Mouse (Mus musculus) gonadal fat pad, adult 2 months (tissue): ENCODE results near the gene Lhx6. TPM values are rescaled to one million over a fixed set of nuclear protein-coding genes. Genes with fewer than 3 reads are reported as not detected.
"Not testable (repeated sequence)": the region's sequence is repeated elsewhere in the genome, so short reads cannot be mapped to it uniquely, and the experiment has no call there.

ENCODE experiments used
- DNase-seq: peaks from one replicate; pipeline ENCODE4 v3.0.0-alpha.2; 2012; ENCODE audit warnings: low read depth
- polyA plus RNA-seq: library from polyadenylated mRNA; depleted of rRNA; stranded (reverse); fragments of >200 nt; gene quantifications from 2 replicates; pipeline ENCODE4 v1.2.3, GENCODE M21; 2012; rRNA removed

Lhx6 gene
- 9.7 and 10.4 TPM in 2 replicates for polyA plus RNA-seq

- DNase-seq: no peak
Observed at GRCm38 (mm10) chr2:36104956-36105741, at the start of gene Lhx6. TSS of gene Lhx6 (minus strand) at chr2:36105408.

- DNase-seq: not testable (repeated sequence)
Observed at GRCm38 (mm10) chr2:36152401-36152800, 47.2 kb upstream of the Lhx6 start.

- DNase-seq: no peak
Observed at GRCm38 (mm10) chr2:36148876-36149365, 43.7 kb upstream of the Lhx6 start.

GRCm38 (mm10) chr2:36139096-36139495 lies 33.9 kb upstream of the Lhx6 start:
- no peak for DNase-seq

- DNase-seq: peak; percentile 67
Observed at GRCm38 (mm10) chr2:36136300-36136941, 31.2 kb upstream of the Lhx6 start, which contains the start of the genes Mrrf and Rbm18. TSS of gene Mrrf (plus strand) at chr2:36136389. TSS of gene Rbm18 (minus strand) at chr2:36136773.

GRCm38 (mm10) chr2:36135887-36136286 lies 30.7 kb upstream of the Lhx6 start:
- no peak for DNase-seq

- DNase-seq: no peak
Observed at GRCm38 (mm10) chr2:36129051-36129450, 23.8 kb upstream of the Lhx6 start.

GRCm38 (mm10) chr2:36127973-36128372 lies 22.8 kb upstream of the Lhx6 start:
- DNase-seq: no peak

- no peak for DNase-seq
Observed at GRCm38 (mm10) chr2:36126795-36127429, 21.7 kb upstream of the Lhx6 start.

- DNase-seq: no peak
Observed at GRCm38 (mm10) chr2:36112632-36113031, 7.4 kb upstream of the Lhx6 start.

- no peak for DNase-seq
Observed at GRCm38 (mm10) chr2:36108615-36109014, 3.4 kb upstream of the Lhx6 start.

- DNase-seq: no peak
Observed at GRCm38 (mm10) chr2:36104436-36104955, 712 bp downstream of the Lhx6 start.

GRCm38 (mm10) chr2:36103555-36104367 lies 1.4 kb downstream of the Lhx6 start:
- no peak for DNase-seq

GRCm38 (mm10) chr2:36103069-36103554 lies 2.1 kb downstream of the Lhx6 start:
- no peak for DNase-seq

- DNase-seq: no peak
Observed at GRCm38 (mm10) chr2:36102559-36102946, 2.7 kb downstream of the Lhx6 start.

GRCm38 (mm10) chr2:36101866-36102558 lies 3.2 kb downstream of the Lhx6 start:
- no peak for DNase-seq

- no peak for DNase-seq
Observed at GRCm38 (mm10) chr2:36099739-36100138, 5.5 kb downstream of the Lhx6 start.

- DNase-seq: no peak
Observed at GRCm38 (mm10) chr2:36098021-36098420, 7.2 kb downstream of the Lhx6 start.

GRCm38 (mm10) chr2:36097129-36097815 lies 7.9 kb downstream of the Lhx6 start:
- DNase-seq: no peak

GRCm38 (mm10) chr2:36093914-36094475 lies 11.2 kb downstream of the Lhx6 start:
- no peak for DNase-seq
